Mouse (Mus musculus) heart, adult 11 months (tissue): Measurements from ENCODE around the gene Rab19.
A peak's percentile ranks its signal among the peaks of the same experiment; 100 is the strongest.
"Not testable (repeated sequence)": the region's sequence is repeated elsewhere in the genome, so short reads cannot be mapped to it uniquely, and the experiment has no call there.

Experiments used
- DNase-seq: peaks from one replicate; pipeline ENCODE4 v3.0.0; 2022

Gene Rab19

DNA sequence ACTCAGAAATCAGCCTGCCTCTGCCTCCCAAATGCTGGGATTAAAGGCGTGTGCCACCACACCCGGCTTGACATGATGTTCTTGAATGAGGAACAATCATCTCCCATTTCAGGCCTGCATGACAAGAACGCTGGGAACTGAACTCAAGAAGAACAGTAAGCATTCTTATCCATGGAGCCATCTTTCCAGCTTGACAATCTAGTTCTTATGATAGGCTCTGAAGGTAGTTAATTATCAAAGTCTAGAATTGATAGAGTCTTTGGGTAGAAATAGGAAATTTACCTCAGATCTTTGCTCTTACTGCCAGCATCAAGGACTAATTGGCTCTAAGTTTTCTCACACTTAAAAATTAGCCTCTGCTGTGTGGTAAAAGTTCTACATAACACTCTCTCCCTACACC is 699 bp upstream of the Rab19 start:
- no peak for DNase-seq

GRCm38 (mm10) chr6:39389988-39390387 is 9.0 kb downstream of the Rab19 start:
- DNase-seq: no peak

DNA sequence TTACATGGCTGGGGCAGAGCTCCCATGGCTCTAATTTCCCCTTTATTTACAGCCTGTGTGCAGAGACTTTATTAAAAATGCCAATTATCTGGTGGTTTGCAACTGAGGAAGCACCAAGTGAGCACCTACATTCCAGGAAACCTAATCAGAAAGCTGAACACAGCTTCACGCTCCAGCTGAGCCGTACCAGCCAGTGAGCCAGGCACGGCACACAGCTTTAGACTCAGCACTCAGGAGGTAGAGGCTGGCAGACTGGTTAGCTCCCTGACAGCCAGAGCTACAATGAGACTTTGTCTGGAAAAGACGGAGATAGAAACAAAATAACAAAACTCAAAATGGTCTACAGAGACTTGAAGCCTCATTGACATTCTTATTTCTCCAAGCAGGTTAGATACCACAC is 14.5 kb downstream of the Rab19 start:
- DNase-seq: no peak

- DNase-seq: no peak
Observed at GRCm38 (mm10) chr6:39395916-39396315, 14.9 kb downstream of the Rab19 start.

DNA sequence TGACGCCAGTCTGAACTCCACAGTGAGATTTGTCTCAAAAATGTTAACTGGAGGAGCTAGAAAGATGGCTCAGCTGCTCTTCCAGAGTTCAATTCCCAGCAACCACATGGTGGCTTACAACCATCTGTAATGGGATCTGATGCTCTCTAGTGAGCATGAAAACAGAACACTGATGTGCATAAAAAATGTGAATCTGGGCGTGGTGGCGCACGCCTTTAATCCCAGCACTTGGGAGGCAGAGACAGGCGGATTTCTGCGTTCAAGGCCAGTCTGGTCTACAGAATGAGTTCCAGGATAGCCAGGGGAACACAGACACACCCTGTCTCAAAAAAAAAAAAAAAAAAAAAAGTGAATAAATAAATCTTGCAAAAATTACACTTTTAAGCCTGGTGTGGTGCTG is 16.1 kb downstream of the Rab19 start:
- no peak for DNase-seq

DNA sequence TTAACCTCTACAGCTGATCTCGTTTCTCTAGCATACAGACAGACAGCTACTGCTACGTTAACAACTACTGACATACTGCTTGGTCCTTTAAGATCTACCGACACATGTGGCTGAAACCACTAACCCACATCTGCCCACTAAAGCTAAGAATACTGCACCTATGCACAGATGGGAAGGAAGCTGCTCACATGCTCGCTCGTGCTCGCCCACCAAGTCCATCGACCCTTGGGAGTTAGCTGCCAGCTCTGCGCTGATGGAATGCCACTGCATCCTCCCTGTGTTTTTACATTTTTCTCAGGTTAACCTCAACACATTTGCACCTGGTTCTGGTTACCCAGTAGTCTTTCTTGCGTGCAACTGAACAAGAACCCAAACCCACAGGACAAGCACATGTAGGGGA is 17.4 kb downstream of the Rab19 start:
- DNase-seq: no peak

- no peak for DNase-seq
Observed at GRCm38 (mm10) chr6:39400343-39400742, 19.4 kb downstream of the Rab19 start.

GRCm38 (mm10) chr6:39403136-39403535 is 22.2 kb downstream of the Rab19 start:
- DNase-seq: no peak

- DNase-seq: no peak
Observed at GRCm38 (mm10) chr6:39406480-39406879, 25.5 kb downstream of the Rab19 start.

DNA sequence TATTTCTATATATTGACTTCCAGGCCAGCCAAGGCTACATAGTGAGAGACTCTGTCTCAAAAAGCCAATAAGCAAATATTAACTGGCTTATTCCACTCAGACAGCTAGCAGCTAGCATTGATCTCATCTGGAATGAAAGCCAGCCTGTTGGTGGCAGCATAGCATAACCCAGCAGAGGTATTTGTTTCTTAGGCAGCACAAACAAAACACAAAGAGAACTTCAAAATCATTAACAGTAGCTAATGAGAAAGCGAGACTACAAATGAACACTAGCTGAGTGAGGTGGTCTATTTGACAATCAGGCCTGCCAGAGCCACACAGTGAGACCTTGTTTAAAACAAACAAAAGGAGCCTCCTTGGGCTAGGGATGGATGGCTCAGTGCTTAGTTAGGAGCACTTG is 33.1 kb downstream of the Rab19 start:
- no peak for DNase-seq

- DNase-seq: peak; percentile 84
Observed at GRCm38 (mm10) chr6:39415762-39416161, 34.8 kb downstream of the Rab19 start.

DNA sequence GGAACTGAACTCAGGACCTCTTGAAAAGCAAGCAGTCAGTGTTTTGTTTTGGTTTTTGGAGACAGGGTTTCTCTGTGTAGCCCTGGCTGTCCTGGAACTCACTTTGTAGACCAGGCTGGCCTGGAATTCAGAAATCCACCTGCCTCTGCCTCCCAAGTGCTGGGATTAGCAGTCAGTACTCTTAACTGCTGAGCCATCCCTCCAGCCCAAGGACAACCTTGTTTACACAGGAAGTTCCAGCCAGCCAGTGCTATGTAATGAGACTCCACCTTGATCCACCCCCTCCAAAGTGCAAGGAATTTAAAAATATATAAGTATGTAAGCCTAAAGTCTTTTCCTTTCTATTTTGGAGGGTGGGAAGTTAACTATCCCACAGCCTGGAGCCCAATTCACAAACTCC is 35.7 kb downstream of the Rab19 start:
- DNase-seq: not testable (repeated sequence)

DNA sequence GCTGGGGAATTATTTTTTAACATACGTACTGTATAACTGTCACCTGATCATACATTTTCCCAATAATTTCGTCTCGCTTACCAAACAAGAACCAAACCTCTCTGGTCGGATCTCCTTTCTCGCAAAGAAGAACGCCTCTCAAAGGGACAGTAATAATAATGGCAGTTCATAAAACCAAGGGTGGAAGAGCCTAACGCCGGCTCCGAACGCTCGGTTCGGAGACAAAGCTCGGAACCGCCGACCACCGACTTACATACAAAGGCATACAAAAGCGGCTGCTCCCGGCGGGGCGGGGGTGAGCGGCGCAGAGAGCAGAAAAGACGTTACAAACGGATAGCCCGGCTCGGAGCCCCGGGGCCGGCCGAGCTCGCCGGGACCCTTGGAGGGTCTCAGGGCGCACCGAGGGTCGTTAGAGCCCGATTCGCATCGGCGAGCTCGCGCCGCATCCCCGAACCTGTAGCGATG is 38.4 kb downstream of the Rab19 start:
- DNase-seq: no peak

DNA sequence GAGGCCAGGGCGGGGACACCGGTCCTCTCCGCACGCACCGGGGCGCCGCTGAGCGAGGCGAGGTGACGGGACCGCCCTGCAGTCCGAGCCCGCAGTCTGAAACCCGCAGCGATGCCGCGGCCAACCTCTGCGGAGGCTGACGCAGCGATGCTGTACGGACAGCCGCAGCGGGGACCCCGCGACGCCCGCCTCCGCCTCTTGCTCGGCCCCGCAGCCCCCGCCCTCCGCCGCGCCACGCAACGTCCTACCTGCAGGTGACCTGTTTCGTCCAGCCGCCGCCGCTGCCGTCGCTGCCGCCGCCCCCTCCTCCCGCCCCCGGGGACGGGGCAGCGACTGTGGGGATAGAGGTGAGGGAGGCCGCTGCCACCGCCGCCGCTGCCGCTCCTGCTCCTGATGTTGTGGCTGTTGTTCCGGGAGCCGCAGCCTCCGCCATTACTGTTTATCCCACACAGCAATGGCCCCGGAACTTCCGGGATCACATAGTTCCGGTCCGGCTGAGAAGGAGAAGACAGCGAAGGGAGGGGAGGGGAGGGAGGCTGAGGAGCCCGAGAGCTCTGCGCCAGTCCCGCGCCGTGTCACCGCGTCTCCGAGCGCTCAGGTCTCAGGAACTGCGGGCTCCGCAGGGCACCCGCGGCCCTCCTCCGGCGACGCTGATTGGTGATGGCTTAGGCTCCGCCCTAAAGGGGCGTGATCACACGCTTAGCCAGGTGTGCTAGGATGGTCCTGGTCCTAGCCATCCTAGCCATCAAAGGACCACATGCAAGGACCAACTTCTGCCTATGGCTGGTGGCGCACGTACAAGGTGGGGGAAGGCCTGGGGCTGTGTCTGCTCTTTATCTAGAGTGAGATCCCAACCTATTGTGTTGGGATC is 39.1 kb downstream of the Rab19 start, which contains the start of gene Mkrn1:
Gene Mkrn1, minus strand, starts transcription at position 612 of the 871 bp plus-strand sequence.
- DNase-seq: peak; percentile 98

- no peak for DNase-seq
Observed at GRCm38 (mm10) chr6:39420867-39421266, 39.9 kb downstream of the Rab19 start.

- no peak for DNase-seq
Observed at GRCm38 (mm10) chr6:39423130-39423551, 42.2 kb downstream of the Rab19 start.

- DNase-seq: no peak
Observed at GRCm38 (mm10) chr6:39423686-39424085, 42.7 kb downstream of the Rab19 start.

DNA sequence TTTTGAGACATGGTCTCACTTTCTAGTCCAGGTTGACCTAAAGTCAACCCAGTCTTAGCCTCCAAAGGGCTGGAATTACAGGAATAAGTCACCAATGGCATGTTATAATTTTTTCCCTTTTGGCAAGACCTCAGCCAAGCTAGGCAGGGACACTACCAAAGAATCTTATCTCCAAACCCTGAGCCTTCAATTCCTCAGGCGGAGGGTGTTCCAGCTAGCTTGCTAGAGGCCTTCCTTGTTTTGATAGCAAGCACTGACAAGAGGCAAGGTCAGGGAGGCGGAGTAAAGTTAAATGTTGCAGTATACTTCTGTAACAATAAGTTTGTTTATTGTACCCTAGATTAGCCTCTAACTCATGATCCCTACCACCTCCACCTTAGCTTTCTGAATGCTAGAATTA is 44.2 kb downstream of the Rab19 start:
- DNase-seq: no peak

DNA sequence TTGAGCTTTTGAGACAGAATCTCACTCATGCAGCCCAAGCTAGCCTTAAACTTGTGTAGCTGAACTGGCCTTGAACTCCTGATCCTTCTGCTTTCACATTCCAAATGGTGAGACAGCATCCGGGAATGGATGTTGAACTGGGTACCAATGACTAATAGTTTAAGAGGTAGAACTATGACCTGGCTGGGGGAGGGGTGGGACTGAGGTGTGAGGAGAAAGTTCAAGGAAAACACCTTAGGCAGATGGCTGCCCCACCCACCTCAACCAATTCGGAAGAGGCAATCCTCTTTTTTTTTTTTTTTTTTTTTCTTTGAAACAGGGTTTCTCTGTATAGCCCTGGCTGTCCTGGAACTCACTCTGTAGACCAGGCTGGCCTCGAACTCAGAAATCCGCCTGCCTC is 45.8 kb downstream of the Rab19 start:
- no peak for DNase-seq

GRCm38 (mm10) chr6:39427276-39428003 is 46.5 kb downstream of the Rab19 start:
- no peak for DNase-seq

GRCm38 (mm10) chr6:39429007-39429788 is 48.2 kb downstream of the Rab19 start:
- no peak for DNase-seq

- no peak for DNase-seq
Observed at GRCm38 (mm10) chr6:39430722-39431121, 49.7 kb downstream of the Rab19 start.

GRCm38 (mm10) chr6:39433174-39433573 is 52.2 kb downstream of the Rab19 start:
- no peak for DNase-seq
